Mouse (Mus musculus) intestine, postnatal 0 days (tissue): Measurements from ENCODE around the gene Akap12. TPM values are rescaled to one million over a fixed set of nuclear protein-coding genes. Genes with fewer than 3 reads are reported as not detected.
A peak's percentile ranks its signal among the peaks of the same experiment; 100 is the strongest.

Source experiments
- ATAC-seq: fragments of 200-750 bp; cut with Nextera tagmentation; 2 replicates; pipeline ENCODE4 v1.8.0; 2017; ENCODE audit warnings: mild to moderate bottlenecking, moderate TSS enrichment, moderate library complexity
- H3K27ac ChIP-seq: fragments of 300-500 bp; sonication (generic); 2 replicates; pipeline ENCODE4 v1.5.1; 2014; ENCODE audit warnings: mild to moderate bottlenecking, low read depth, low read length, moderate library complexity
- H3K27me3 ChIP-seq: fragments of 300-500 bp; sonication (generic); replicated peaks from 2 replicates; pipeline ENCODE4 v1.6.1; 2014; ENCODE audit warnings: low read length, mixed read lengths; ENCODE audit not compliant: control insufficient read depth, insufficient read depth
- H3K36me3 ChIP-seq: fragments of 300-500 bp; sonication (generic); 2 replicates; pipeline ENCODE4 v1.6.1; 2014; ENCODE audit warnings: mild to moderate bottlenecking, moderate library complexity; ENCODE audit not compliant: control insufficient read depth, insufficient read depth
- H3K4me1 ChIP-seq: fragments of 300-500 bp; sonication (generic); replicated peaks from 2 replicates; pipeline ENCODE4 v1.6.1; 2014; ENCODE audit warnings: antibody characterized with exemption, low read length, mixed read lengths; ENCODE audit not compliant: control insufficient read depth, insufficient read depth
- H3K4me2 ChIP-seq: fragments of 300-500 bp; sonication (generic); replicated peaks from 2 replicates; pipeline ENCODE4 v1.6.1; 2014; ENCODE audit warnings: low read depth, mild to moderate bottlenecking, moderate library complexity
- H3K4me3 ChIP-seq: fragments of 300-500 bp; sonication (generic); 2 replicates; pipeline ENCODE4 v1.5.1; 2014; ENCODE audit warnings: low read depth, low read length
- H3K9ac ChIP-seq: fragments of 300-500 bp; sonication (generic); 2 replicates; pipeline ENCODE4 v1.6.1; 2014; ENCODE audit warnings: mild to moderate bottlenecking, low read depth, low read length
- H3K9me3 ChIP-seq: fragments of 300-500 bp; sonication (generic); 2 replicates; pipeline ENCODE4 v1.6.1; 2016; ENCODE audit warnings: mixed run types; ENCODE audit not compliant: control insufficient read depth
- CTCF ChIP-seq: sonication (generic); IDR thresholded peaks from 2 replicates; pipeline ENCODE4 v1.5.1; 2016; ENCODE audit warnings: low read depth, mild to moderate bottlenecking, control low read depth, antibody characterized with exemption, moderate library complexity
- WGBS: fragments of 180-500 bp; shearing (Covaris S2); extraction: QIAGEN DNeasy Blood & Tissue Kit; methylation state at CpG from one replicate; pipeline ENCODE4 v1.1.7; 2014; 5-methylcytosine and 5-hydroxymethylcytosine counted together
- polyA plus RNA-seq: library from polyadenylated mRNA; unstranded; fragments of >200 nt; fragmentation: Nextera tagmentation; extraction: Ambion mirVana; gene quantifications from 2 replicates; pipeline ENCODE4 v1.2.1, GENCODE M21; 2015

The Akap12 gene
- 15.4 and 16.7 TPM in 2 replicates for polyA plus RNA-seq

DNA sequence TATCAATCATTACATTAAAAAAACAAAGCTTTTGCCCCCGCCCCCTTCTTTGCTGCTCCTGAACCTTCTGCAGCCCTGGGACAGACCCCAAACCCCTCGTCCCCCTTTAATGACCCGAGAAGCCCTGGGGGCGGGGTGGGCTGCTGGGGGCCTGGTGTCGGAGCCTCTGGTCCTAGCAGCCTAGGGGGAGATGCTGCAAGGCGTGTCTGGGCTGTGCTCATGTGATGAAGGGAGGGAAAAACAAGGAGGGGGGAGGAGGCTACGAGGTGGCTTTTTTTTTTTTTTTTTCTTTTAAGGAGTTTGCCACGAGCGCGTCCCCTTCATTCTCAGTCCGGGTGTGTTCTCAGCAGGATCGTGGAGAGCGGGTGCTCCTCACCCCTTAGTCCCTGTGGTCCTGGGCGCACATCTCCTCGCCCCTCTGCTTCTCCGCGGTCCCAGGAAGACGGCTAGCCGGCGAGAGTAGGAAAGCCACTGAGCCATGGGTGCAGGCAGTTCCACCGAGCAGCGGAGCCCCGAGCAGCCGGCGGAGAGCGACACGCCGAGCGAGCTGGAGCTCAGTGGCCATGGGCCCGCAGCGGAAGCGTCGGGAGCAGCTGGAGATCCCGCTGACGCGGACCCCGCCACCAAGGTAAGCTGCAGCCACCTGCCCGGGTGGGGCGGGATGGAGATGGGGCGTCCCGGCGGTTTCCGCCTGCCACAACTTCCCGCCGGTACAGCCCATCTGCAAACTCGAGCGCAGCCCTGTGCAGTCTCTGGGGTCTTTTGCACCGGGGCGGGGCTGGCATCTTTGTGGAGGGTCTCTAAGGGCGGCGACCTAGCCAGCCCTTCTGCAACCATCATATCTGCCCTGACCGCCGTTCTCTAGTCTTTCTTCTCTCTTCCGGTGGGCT, at the start of gene Akap12:
Gene Akap12 (plus strand): TSS at position 340 of the 890 bp plus-strand sequence.
- H3K4me1 ChIP-seq: 0 out of 2 replicates have a peak, but pooled peaks cover 5% of the 10 kb centered on the region
- no peak within 1 kb of the TSS; the same call in 1 of the 2 replicates for H3K27ac ChIP-seq
- peak within 1 kb of the TSS; percentile 84 for H3K4me2 ChIP-seq
- no peak for TF ChIP-seq CTCF
- ATAC-seq: peak; percentile 54
- no peaks in the 10 kb centered on the region for H3K36me3 ChIP-seq
- no peaks in the 10 kb centered on the region; the same call in 1 of the 2 replicates for H3K27me3 ChIP-seq
- H3K9me3 ChIP-seq: no peaks in the 10 kb centered on the region
- H3K9ac ChIP-seq: peak within 1 kb of the TSS; percentile 59
- WGBS: 1% methylated on average over 54 of the region's 54 CpGs
- peak within 1 kb of the TSS; percentile 59 for H3K4me3 ChIP-seq

DNA sequence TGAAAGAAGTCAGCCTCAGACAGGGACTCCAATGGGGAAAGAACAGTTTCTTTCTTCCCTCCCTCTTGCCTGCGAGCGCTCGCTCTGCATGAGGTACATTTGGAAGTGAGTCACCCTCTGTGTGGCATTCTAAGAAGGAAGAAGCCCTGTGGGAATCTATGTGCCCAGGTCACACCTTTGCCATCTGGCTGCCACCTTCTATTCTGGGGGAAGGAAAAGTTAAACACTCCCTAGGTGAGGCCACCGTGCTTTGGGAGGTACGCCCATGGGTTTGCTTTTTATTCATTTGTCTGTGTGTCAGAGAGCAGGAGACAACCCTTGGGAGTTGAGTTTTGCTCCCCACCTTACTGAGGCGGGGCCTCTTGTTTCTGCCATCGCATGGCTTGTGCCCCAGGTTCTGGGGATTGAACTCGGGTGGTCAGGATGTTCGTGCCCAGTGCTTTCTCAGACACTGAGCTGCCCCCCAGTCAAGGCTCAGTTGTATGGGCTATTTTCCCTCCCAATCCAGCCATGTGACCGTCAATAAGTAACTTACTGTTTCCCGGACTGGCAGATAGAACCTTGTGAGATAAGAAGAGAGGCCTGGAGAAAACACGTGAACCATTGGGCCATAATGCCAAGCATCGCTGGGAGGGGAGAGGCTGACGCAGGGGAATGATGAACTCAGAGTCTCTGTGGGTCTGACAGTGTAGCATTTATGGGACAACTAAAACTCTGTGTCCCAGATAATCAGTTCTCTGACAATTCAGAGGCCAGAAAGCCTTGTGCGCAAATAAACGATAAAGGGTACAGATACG, 35.4 kb upstream of the Akap12 start:
- no peaks in the 10 kb centered on the region for H3K9me3 ChIP-seq
- 61% methylated on average over 17 of the region's 17 CpGs for WGBS
- H3K27ac ChIP-seq: no peak overlapping the region
- 0 out of 2 replicates have a peak, but pooled peaks have one; percentile 53 for ATAC-seq
- H3K36me3 ChIP-seq: no peaks in the 10 kb centered on the region
- no peaks in the 10 kb centered on the region; the same call in 1 of the 2 replicates for H3K4me1 ChIP-seq
- H3K27me3 ChIP-seq: no peaks in the 10 kb centered on the region
- H3K4me3 ChIP-seq: no peak overlapping the region
- H3K9ac ChIP-seq: no peak overlapping the region
- no peak overlapping the region for H3K4me2 ChIP-seq
- TF ChIP-seq CTCF: no peak

DNA sequence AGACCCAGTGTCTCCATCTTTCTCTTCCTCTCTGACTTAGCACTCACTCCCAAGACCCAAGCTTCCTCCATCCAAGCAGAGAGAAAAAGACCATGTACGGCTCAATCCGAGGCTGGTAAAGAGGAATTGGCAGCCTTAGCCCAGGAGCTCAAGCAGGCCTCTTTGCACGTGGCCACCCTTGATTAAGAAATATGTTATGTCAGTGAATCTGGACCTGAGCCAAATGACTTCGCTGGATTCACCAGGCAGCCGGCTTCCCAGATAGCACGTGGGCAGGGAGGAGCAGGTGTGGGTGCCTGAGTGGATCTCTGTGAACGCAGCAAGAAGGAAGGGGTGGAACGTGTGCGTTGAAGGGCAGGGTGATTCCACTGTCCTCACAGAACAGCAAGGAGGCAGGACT, 33.1 kb upstream of the Akap12 start:
- 7% methylated on average over 9 of the region's 9 CpGs for WGBS
- Histone ChIP-seq H3K9me3 (no peaks in the 10 kb centered on the region), H3K27me3 (no peaks in the 10 kb centered on the region), H3K4me1 (no peaks in the 10 kb centered on the region; the same call in 1 of the 2 replicates), H3K36me3 (no peaks in the 10 kb centered on the region), H3K4me3 (no peak overlapping the region), H3K27ac (no peak overlapping the region), H3K4me2 (no peak overlapping the region), H3K9ac (no peak overlapping the region)
- TF ChIP-seq CTCF: no peak
- ATAC-seq: peak; percentile 77

DNA sequence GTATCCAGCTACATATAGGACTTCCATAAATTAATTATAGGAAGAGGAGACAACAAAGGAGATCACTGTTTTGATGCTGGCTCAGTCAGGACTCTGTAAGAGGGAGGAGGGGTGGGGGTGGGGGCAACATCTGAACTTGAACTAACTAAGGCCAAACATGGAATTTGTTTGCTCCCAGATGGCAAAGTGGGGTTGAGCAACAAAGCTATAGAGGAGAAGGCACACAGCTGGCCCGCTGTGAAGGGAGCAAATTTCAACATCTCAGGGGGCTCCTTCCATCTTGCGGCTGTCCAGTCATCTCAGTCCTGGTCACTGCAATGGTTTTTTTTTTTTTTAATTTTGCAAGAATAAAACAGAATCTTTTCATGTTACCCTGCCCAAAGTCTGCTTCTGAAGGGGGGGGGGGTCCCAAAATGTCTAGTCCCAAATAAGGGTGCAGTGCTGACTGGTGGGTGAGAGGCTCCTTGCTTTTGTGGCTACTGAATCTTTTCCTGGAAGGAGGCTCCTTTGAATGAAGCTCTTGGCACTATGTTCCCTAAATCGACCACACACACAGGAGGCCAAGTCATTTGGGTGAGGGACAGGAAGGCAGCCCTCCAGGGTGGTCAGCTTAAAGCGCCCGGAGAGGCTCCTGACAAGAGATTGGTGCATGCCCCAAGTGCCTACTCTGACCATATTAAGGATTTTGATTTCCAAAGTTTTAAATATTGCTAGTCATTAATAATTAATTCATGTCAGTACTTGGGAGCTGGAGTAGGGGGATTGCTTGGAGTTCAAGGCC, 26.2 kb upstream of the Akap12 start:
- no peak overlapping the region for H3K9ac ChIP-seq
- H3K9me3 ChIP-seq: no peaks in the 10 kb centered on the region
- no peak overlapping the region for H3K4me3 ChIP-seq
- no peak overlapping the region for H3K4me2 ChIP-seq
- no peak for ATAC-seq
- 66% methylated on average over 5 of the region's 5 CpGs for WGBS
- H3K27me3 ChIP-seq: no peaks in the 10 kb centered on the region
- no peaks in the 10 kb centered on the region for H3K4me1 ChIP-seq
- no peak overlapping the region for H3K27ac ChIP-seq
- H3K36me3 ChIP-seq: no peaks in the 10 kb centered on the region
- TF ChIP-seq CTCF: no peak

DNA sequence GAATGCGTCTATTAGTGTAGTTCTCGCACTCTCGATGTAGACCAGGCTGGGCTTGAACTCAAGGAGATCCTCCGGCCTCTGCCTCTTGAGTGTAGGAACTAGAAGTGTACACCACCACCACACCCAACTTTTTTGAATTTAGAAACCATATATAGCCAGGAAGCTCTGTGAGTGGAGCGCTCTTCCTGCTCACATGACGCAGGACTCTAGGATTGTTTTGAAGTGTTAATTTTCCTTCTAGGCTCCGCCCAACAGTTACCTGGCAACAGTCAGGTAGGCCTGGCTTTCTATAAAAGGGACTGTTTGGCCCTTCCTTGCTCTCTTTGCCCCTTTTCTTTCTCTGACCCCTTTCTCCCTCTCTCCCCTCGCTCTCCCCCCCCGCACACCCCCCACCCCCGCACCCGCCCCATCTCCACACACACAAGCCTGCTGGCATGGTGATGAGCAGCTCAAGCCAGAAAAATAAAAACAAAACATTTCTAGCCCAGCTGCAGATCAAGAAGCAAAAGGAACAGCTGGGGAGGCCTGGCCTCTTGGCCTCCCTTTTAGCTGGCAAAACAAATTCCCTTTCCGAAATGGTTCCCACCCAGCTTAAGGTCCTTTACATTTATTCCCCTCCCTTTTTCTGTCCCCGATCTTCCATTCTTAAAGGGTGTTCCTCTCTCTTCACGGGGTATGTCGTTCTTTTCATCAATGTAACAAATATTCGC, 22.4 kb upstream of the Akap12 start:
- H3K4me1 ChIP-seq: no peaks in the 10 kb centered on the region
- no peak for ATAC-seq
- H3K36me3 ChIP-seq: no peaks in the 10 kb centered on the region
- H3K27ac ChIP-seq: no peak overlapping the region
- H3K9ac ChIP-seq: no peak overlapping the region
- H3K27me3 ChIP-seq: no peaks in the 10 kb centered on the region
- no peak overlapping the region for H3K4me3 ChIP-seq
- no peaks in the 10 kb centered on the region for H3K9me3 ChIP-seq
- 78% methylated on average over 16 of the region's 16 CpGs for WGBS
- TF ChIP-seq CTCF: no peak
- no peak overlapping the region for H3K4me2 ChIP-seq
